Mouse (Mus musculus) neural tube, embryonic 14.5 days (tissue): Measurements from ENCODE around the gene Pan3. TPM values are rescaled to one million over a fixed set of nuclear protein-coding genes. Genes with fewer than 3 reads are reported as not detected.
"Not testable (repeated sequence)": the region's sequence is repeated elsewhere in the genome, so short reads cannot be mapped to it uniquely, and the experiment has no call there.

Source experiments
- ATAC-seq: fragments of 200-750 bp; cut with Nextera tagmentation; 2 replicates; pipeline ENCODE4 v1.8.0; 2017; ENCODE audit warnings: low read depth, mild to moderate bottlenecking, moderate TSS enrichment, moderate library complexity
- H3K27ac ChIP-seq: fragments of 300-500 bp; sonication (generic); 2 replicates; pipeline ENCODE4 v1.5.1; 2014; ENCODE audit warnings: low read depth, mild to moderate bottlenecking, control low read depth, low read length, moderate library complexity, mixed read lengths
- H3K27me3 ChIP-seq: fragments of 300-500 bp; sonication (generic); 2 replicates; pipeline ENCODE4 v1.6.1; 2014; ENCODE audit warnings: low read length; ENCODE audit not compliant: control insufficient read depth, insufficient read depth
- H3K36me3 ChIP-seq: fragments of 300-500 bp; sonication (generic); 2 replicates; pipeline ENCODE4 v1.6.1; 2014; ENCODE audit warnings: low read length, mixed read lengths; ENCODE audit not compliant: control insufficient read depth, insufficient read depth
- H3K4me1 ChIP-seq: fragments of 300-500 bp; sonication (generic); 2 replicates; pipeline ENCODE4 v1.6.1; 2014; ENCODE audit warnings: low read length; ENCODE audit not compliant: control insufficient read depth, insufficient read depth
- H3K4me2 ChIP-seq: fragments of 300-500 bp; sonication (generic); 2 replicates; pipeline ENCODE4 v1.6.1; 2014; ENCODE audit warnings: mild to moderate bottlenecking, low read depth, low read length, control low read depth
- H3K4me3 ChIP-seq: fragments of 300-500 bp; sonication (generic); 2 replicates; pipeline ENCODE4 v1.5.1; 2014; ENCODE audit warnings: low read depth, low read length, control low read depth, mixed read lengths
- H3K9ac ChIP-seq: fragments of 300-500 bp; sonication (generic); replicated peaks from 2 replicates; pipeline ENCODE4 v1.6.1; 2014; ENCODE audit warnings: low read depth, mild to moderate bottlenecking, control low read depth, low read length, mixed read lengths
- H3K9me3 ChIP-seq: fragments of 300-500 bp; sonication (generic); 2 replicates; pipeline ENCODE4 v1.6.1; 2016; ENCODE audit warnings: low read length; ENCODE audit not compliant: control insufficient read depth
- WGBS: fragments of 180-500 bp; shearing (Covaris S2); extraction: QIAGEN DNeasy Blood & Tissue Kit; methylation state at CpG from one replicate; pipeline ENCODE4 v1.1.7; 2014; 5-methylcytosine and 5-hydroxymethylcytosine counted together
- polyA plus RNA-seq: library from polyadenylated mRNA; unstranded; fragments of >200 nt; fragmentation: Nextera tagmentation; extraction: Ambion mirVana; gene quantifications from 2 replicates; pipeline ENCODE4 v1.2.1, GENCODE M21; 2014

The Pan3 gene
- polyA plus RNA-seq, 1 experiment from 2014 or later = 62.8 TPM

GRCm38 (mm10) chr5:147542291-147542690, 112.3 kb downstream of the Pan3 start:
- Histone ChIP-seq H3K27me3 (no peaks in the 10 kb centered on the region), H3K9ac (no peak overlapping the region), H3K4me2 (no peak overlapping the region), H3K4me1 (no peaks in the 10 kb centered on the region), H3K4me3 (no peak overlapping the region), H3K9me3 (no peaks in the 10 kb centered on the region), H3K27ac (no peak overlapping the region), H3K36me3 (peaks cover 39% of the 10 kb centered on the region)
- no peak for ATAC-seq
- WGBS = 93% methylated on average over 6 of the region's 6 CpGs

- no peak overlapping the region for H3K27ac ChIP-seq
- H3K27me3 ChIP-seq = no peaks in the 10 kb centered on the region
- no peak overlapping the region for H3K4me3 ChIP-seq
- no peak overlapping the region for H3K4me2 ChIP-seq
- no peaks in the 10 kb centered on the region for H3K4me1 ChIP-seq
- ATAC-seq = no peak
- H3K9me3 ChIP-seq = no peaks in the 10 kb centered on the region
- H3K9ac ChIP-seq = no peak overlapping the region
- WGBS = 70% methylated on average over 11 of the region's 11 CpGs
- H3K36me3 ChIP-seq = peaks cover 34% of the 10 kb centered on the region
These were observed 115.8 kb downstream of the Pan3 start for GRCm38 (mm10) chr5:147545731-147546241.

GRCm38 (mm10) chr5:147549016-147549755, 119.2 kb downstream of the Pan3 start:
- Histone ChIP-seq H3K4me2 (no peak overlapping the region), H3K36me3 (peaks cover 20% of the 10 kb centered on the region), H3K27ac (no peak overlapping the region), H3K9ac (no peak overlapping the region), H3K27me3 (no peaks in the 10 kb centered on the region), H3K9me3 (no peaks in the 10 kb centered on the region), H3K4me1 (no peaks in the 10 kb centered on the region), H3K4me3 (no peak overlapping the region)
- 92% methylated on average over 12 of the region's 12 CpGs for WGBS
- no peak for ATAC-seq

- Histone ChIP-seq H3K9ac (no peak overlapping the region), H3K27me3 (no peaks in the 10 kb centered on the region), H3K4me1 (no peaks in the 10 kb centered on the region), H3K36me3 (peaks cover 11% of the 10 kb centered on the region), H3K4me2 (no peak overlapping the region), H3K9me3 (no peaks in the 10 kb centered on the region), H3K27ac (no peak overlapping the region), H3K4me3 (no peak overlapping the region)
- ATAC-seq = no peak
- WGBS = 81% methylated on average over 13 of the region's 13 CpGs
These were observed 122.1 kb downstream of the Pan3 start for GRCm38 (mm10) chr5:147551879-147552627.

- not testable (repeated sequence) for ATAC-seq, H3K4me1 ChIP-seq, H3K27me3 ChIP-seq, H3K4me2 ChIP-seq, H3K36me3 ChIP-seq, H3K9me3 ChIP-seq, H3K9ac ChIP-seq, H3K4me3 ChIP-seq, H3K27ac ChIP-seq
- 82% methylated on average over 5 of the region's 6 CpGs for WGBS
These were observed 127.7 kb downstream of the Pan3 start for GRCm38 (mm10) chr5:147557641-147558040.

- Histone ChIP-seq H3K4me2 (peak overlapping the region; percentile 20; the same call in 1 of the 2 replicates), H3K4me1 (no peaks in the 10 kb centered on the region), H3K27me3 (no peaks in the 10 kb centered on the region), H3K4me3 (no peak overlapping the region), H3K9me3 (no peaks in the 10 kb centered on the region), H3K27ac (no peak overlapping the region), H3K36me3 (no peaks in the 10 kb centered on the region), H3K9ac (0 out of 2 replicates have a peak overlapping the region, but pooled peaks have one; percentile 16)
- 45% methylated on average over 18 of the region's 18 CpGs for WGBS
- ATAC-seq = peak; percentile 28; the same call in 1 of the 2 replicates
These were observed 133.7 kb downstream of the Pan3 start for GRCm38 (mm10) chr5:147563511-147564139.

- Histone ChIP-seq H3K4me3 (no peak overlapping the region), H3K9me3 (no peaks in the 10 kb centered on the region), H3K27me3 (no peaks in the 10 kb centered on the region), H3K4me1 (no peaks in the 10 kb centered on the region), H3K27ac (no peak overlapping the region), H3K9ac (0 out of 2 replicates have a peak overlapping the region, but pooled peaks have one; percentile 16), H3K36me3 (no peaks in the 10 kb centered on the region), H3K4me2 (peak overlapping the region; percentile 20; the same call in 1 of the 2 replicates)
- WGBS = 25% methylated on average over 16 of the region's 16 CpGs
- no peak for ATAC-seq
These were observed 134.2 kb downstream of the Pan3 start for GRCm38 (mm10) chr5:147564140-147564590.

GRCm38 (mm10) chr5:147565444-147565843, 135.5 kb downstream of the Pan3 start:
- Histone ChIP-seq H3K27ac (no peak overlapping the region), H3K36me3 (no peaks in the 10 kb centered on the region), H3K4me3 (no peak overlapping the region), H3K9me3 (no peaks in the 10 kb centered on the region), H3K9ac (no peak overlapping the region), H3K4me2 (no peak overlapping the region), H3K4me1 (no peaks in the 10 kb centered on the region), H3K27me3 (no peaks in the 10 kb centered on the region)
- no peak for ATAC-seq
- WGBS = 91% methylated on average over 7 of the region's 7 CpGs
